Mouse (Mus musculus) midbrain, embryonic 14.5 days (tissue): Measurements from ENCODE around the gene Cenpk. TPM values are rescaled to one million over a fixed set of nuclear protein-coding genes. Genes with fewer than 3 reads are reported as not detected.

Source experiments
- ATAC-seq: fragments of 200-750 bp; cut with Nextera tagmentation; 2 replicates; pipeline ENCODE4 v1.8.0; 2017; ENCODE audit warnings: moderate number of reproducible peaks, moderate library complexity; ENCODE audit not compliant: low FRiP score, low TSS enrichment
- DNase-seq: peaks from one replicate; pipeline ENCODE4 v3.0.0-alpha.2; 2015
- H3K27ac ChIP-seq: fragments of 300-500 bp; sonication (generic); replicated peaks from 2 replicates; pipeline ENCODE4 v1.5.1; 2014; ENCODE audit warnings: mild to moderate bottlenecking, low read depth, low read length, moderate library complexity
- H3K27me3 ChIP-seq: fragments of 300-500 bp; sonication (generic); 2 replicates; pipeline ENCODE4 v1.6.1; 2014; ENCODE audit warnings: low read length, control low read depth, mixed read lengths; ENCODE audit not compliant: control insufficient read depth, insufficient read depth
- H3K36me3 ChIP-seq: fragments of 300-500 bp; sonication (generic); 2 replicates; pipeline ENCODE4 v1.6.1; 2014; ENCODE audit warnings: low read length, control low read depth; ENCODE audit not compliant: control insufficient read depth, insufficient read depth
- H3K4me1 ChIP-seq: fragments of 300-500 bp; sonication (generic); 2 replicates; pipeline ENCODE4 v1.6.1; 2014; ENCODE audit warnings: mild to moderate bottlenecking, antibody characterized with exemption, low read length, control low read depth; ENCODE audit not compliant: control insufficient read depth, insufficient read depth
- H3K4me2 ChIP-seq: fragments of 300-500 bp; sonication (generic); 2 replicates; pipeline ENCODE4 v1.6.1; 2014; ENCODE audit warnings: mild to moderate bottlenecking, low read length, moderate library complexity
- H3K4me3 ChIP-seq: fragments of 300-500 bp; sonication (generic); replicated peaks from 2 replicates; pipeline ENCODE4 v1.5.1; 2014; ENCODE audit warnings: low read depth, low read length
- H3K9ac ChIP-seq: fragments of 300-500 bp; sonication (generic); replicated peaks from 2 replicates; pipeline ENCODE4 v1.6.1; 2014; ENCODE audit warnings: mild to moderate bottlenecking, low read length, moderate library complexity
- H3K9me3 ChIP-seq: fragments of 300-500 bp; sonication (generic); 2 replicates; pipeline ENCODE4 v1.6.1; 2016; ENCODE audit warnings: low read length, control low read depth, mixed read lengths; ENCODE audit not compliant: control insufficient read depth
- WGBS: fragments of 180-500 bp; shearing (Covaris S2); extraction: QIAGEN DNeasy Blood & Tissue Kit; methylation state at CpG from one replicate; pipeline ENCODE4 v1.1.7; 2014; 5-methylcytosine and 5-hydroxymethylcytosine counted together
- polyA plus RNA-seq: library from polyadenylated mRNA; unstranded; fragments of >200 nt; fragmentation: Nextera tagmentation; extraction: Ambion mirVana; gene quantifications from 2 replicates; pipeline ENCODE4 v1.2.1, GENCODE M21; 2014

The Cenpk gene
- polyA plus RNA-seq, 1 experiment from 2014 or later: 12.9 TPM

DNA sequence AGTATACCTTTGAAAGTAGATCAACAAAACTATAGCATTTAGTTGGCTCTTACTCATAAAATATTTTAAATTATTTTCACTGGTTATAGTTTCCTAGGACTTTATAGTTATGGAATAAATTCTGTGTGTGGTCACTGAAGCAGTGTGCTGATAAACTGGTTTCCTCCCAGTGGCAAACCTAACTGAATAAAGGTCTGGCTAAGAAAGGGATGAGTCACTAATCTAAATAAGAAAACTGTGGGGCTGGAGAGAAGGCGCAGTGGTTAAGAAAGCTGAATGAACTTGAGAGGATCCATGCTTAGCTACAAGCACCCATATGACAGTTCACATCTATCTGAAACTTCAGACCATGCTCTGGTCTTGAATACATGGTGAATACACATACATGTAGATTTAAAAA lies 67.1 kb downstream of the Cenpk start:
- 83% methylated on average over 1 of the region's 1 CpGs for WGBS
- no peak for ATAC-seq
- Histone ChIP-seq H3K4me1 (no peaks in the 10 kb centered on the region), H3K27ac (no peak overlapping the region), H3K27me3 (no peaks in the 10 kb centered on the region), H3K36me3 (no peaks in the 10 kb centered on the region), H3K9ac (no peak overlapping the region), H3K4me2 (no peak overlapping the region), H3K9me3 (no peaks in the 10 kb centered on the region), H3K4me3 (no peak overlapping the region)
- DNase-seq: no peak

Other genes starting within 250 kb of the Cenpk start
- gene Nln, start 119.0 kb upstream of the Cenpk start, polyA plus RNA-seq: 58.2 and 69.1 TPM in 2 replicates
- gene Sgtb, start 118.9 kb upstream of the Cenpk start, polyA plus RNA-seq: 21.3 and 32.3 TPM in 2 replicates
- 63.1 and 66.6 TPM in 2 replicates for gene Trappc13, start 50.1 kb upstream of the Cenpk start, polyA plus RNA-seq
- 40.1 and 42.3 TPM in 2 replicates for gene Trim23, start 49.8 kb upstream of the Cenpk start, polyA plus RNA-seq
- 7.9 and 8.1 TPM in 2 replicates for gene Ppwd1, start 232 bp downstream of the Cenpk start, polyA plus RNA-seq
- gene Adamts6, start 59.2 kb downstream of the Cenpk start, polyA plus RNA-seq: 1.8 and 2.2 TPM in 2 replicates